Mouse (Mus musculus) CH12.LX (cell line): ENCODE results near the gene Gm12216. TPM values are rescaled to one million over a fixed set of nuclear protein-coding genes. Genes with fewer than 3 reads are reported as not detected.

Experiments
- DNase-seq: peaks from one replicate; pipeline ENCODE4 v3.0.0-alpha.2; 2013; ENCODE audit errors: extremely low read depth
- H3K27ac ChIP-seq: 2 replicates; pipeline ENCODE4 v1.5.1; 2012; ENCODE audit warnings: low read depth, mild to moderate bottlenecking, control low read depth, moderate library complexity; ENCODE audit not compliant: insufficient read depth
- H3K27me3 ChIP-seq: replicated peaks from 2 replicates; pipeline ENCODE3; 2012; ENCODE audit warnings: inconsistent platforms
- H3K36me3 ChIP-seq, 2 experiments: replicated peaks in 1 of 2; 2 replicates each; pipeline versions ENCODE3 to v1.6.1; 2012; ENCODE audit warnings: inconsistent platforms in 1 of 2, low read length in 1 of 2, mild to moderate bottlenecking in 1 of 2, mixed read lengths in 1 of 2, moderate library complexity in 1 of 2; ENCODE audit not compliant: control insufficient read depth in 1 of 2, insufficient read depth in 1 of 2
- H3K4me1 ChIP-seq, 2 experiments: 2 replicates each; pipeline ENCODE4 v1.6.1; 2012; ENCODE audit warnings: inconsistent platforms in 1 of 2, moderate library complexity in 1 of 2; ENCODE audit not compliant: insufficient read depth in 2 of 2, control insufficient read depth in 1 of 2
- H3K4me2 ChIP-seq: 2 replicates; pipeline ENCODE4 v1.6.1; 2012; ENCODE audit warnings: low read depth, mild to moderate bottlenecking, control low read depth; ENCODE audit not compliant: poor library complexity, insufficient read depth, severe bottlenecking
- H3K4me3 ChIP-seq, 3 experiments: fragments of 150-350 bp in 1 of 3; sonication (generic) in 1 of 3; replicated peaks in 1 of 3; 2 replicates each; pipeline versions ENCODE3 to v1.5.1; 2011 to 2012; ENCODE audit warnings: low read depth in 2 of 3, low read length in 2 of 3, mild to moderate bottlenecking in 2 of 3, moderate library complexity in 2 of 3, control low read depth in 1 of 3, improper control_type of control experiment in 1 of 3, inconsistent platforms in 1 of 3, mixed read lengths in 1 of 3; ENCODE audit not compliant: poor library complexity in 1 of 3
- H3K79me2 ChIP-seq: replicated peaks from 2 replicates; pipeline ENCODE4 v1.6.1; 2012; ENCODE audit warnings: mild to moderate bottlenecking, moderate library complexity; ENCODE audit not compliant: control insufficient read depth, poor library complexity, insufficient read depth, severe bottlenecking; ENCODE audit errors: extremely low read depth
- H3K9ac ChIP-seq: 2 replicates; pipeline ENCODE4 v1.6.1; 2012; ENCODE audit warnings: low read depth, mild to moderate bottlenecking, control low read depth, moderate library complexity; ENCODE audit not compliant: insufficient read depth
- H3K9me3 ChIP-seq: replicated peaks from 2 replicates; pipeline ENCODE3; 2012; ENCODE audit warnings: low read length, inconsistent platforms, mixed read lengths
- BHLHE40 ChIP-seq: IDR thresholded peaks from 2 replicates; pipeline ENCODE4 v1.6.1; 2011; ENCODE audit warnings: mild to moderate bottlenecking, low read depth, low read length, improper control_type of control experiment
- CHD1 ChIP-seq: IDR thresholded peaks from 2 replicates; pipeline ENCODE4 v1.6.1; 2012; ENCODE audit warnings: low read depth, low read length, improper control_type of control experiment, inconsistent platforms
- CHD2 ChIP-seq: IDR thresholded peaks from 2 replicates; pipeline ENCODE4 v1.6.1; 2011; ENCODE audit warnings: low read length, improper control_type of control experiment
- CTCF ChIP-seq, 2 experiments: IDR thresholded peaks in 1 of 2; conservative IDR thresholded peaks in 1 of 2; 2 replicates each; pipeline ENCODE4 v1.5.1; 2011 to 2012; ENCODE audit warnings: low read depth in 2 of 2, low read length in 2 of 2, improper control_type of control experiment in 1 of 2, inconsistent platforms in 1 of 2, mild to moderate bottlenecking in 1 of 2, moderate library complexity in 1 of 2
- E2F4 ChIP-seq: IDR thresholded peaks from 2 replicates; pipeline ENCODE4 v1.6.1; 2011; ENCODE audit warnings: low read depth, low read length, improper control_type of control experiment; ENCODE audit not compliant: insufficient replicate concordance
- ELF1 ChIP-seq: IDR thresholded peaks from 2 replicates; pipeline ENCODE4 v1.6.1; 2014; ENCODE audit warnings: low read depth, mild to moderate bottlenecking, inconsistent platforms, low read length, improper control_type of control experiment
- EP300 ChIP-seq: IDR thresholded peaks from 2 replicates; pipeline ENCODE4 v1.6.1; 2011; ENCODE audit warnings: low read length, improper control_type of control experiment
- ETS1 ChIP-seq: conservative IDR thresholded peaks from 2 replicates; pipeline ENCODE4 v1.6.1; 2012; ENCODE audit warnings: low read depth, mild to moderate bottlenecking, inconsistent platforms, low read length, improper control_type of control experiment, moderate library complexity
- HCFC1 ChIP-seq: IDR thresholded peaks from 2 replicates; pipeline ENCODE4 v1.6.1; 2012; ENCODE audit warnings: low read depth, mild to moderate bottlenecking, inconsistent platforms, low read length, improper control_type of control experiment
- IRF4 ChIP-seq: IDR thresholded peaks from 2 replicates; pipeline ENCODE4 v1.6.1; 2014; ENCODE audit warnings: low read depth, mild to moderate bottlenecking, inconsistent platforms, low read length, improper control_type of control experiment
- JUND ChIP-seq: conservative IDR thresholded peaks from 2 replicates; pipeline ENCODE4 v1.6.1; 2011; ENCODE audit warnings: low read depth, low read length, improper control_type of control experiment
- KAT2A ChIP-seq: IDR thresholded peaks from 2 replicates; pipeline ENCODE4 v1.6.1; 2012; ENCODE audit warnings: low read length, improper control_type of control experiment, inconsistent platforms; ENCODE audit not compliant: insufficient replicate concordance
- MAZ ChIP-seq: IDR thresholded peaks from 2 replicates; pipeline ENCODE4 v1.6.1; 2012; ENCODE audit warnings: low read depth, mild to moderate bottlenecking, inconsistent platforms, low read length, improper control_type of control experiment, moderate library complexity
- MEF2A ChIP-seq: IDR thresholded peaks from 2 replicates; pipeline ENCODE4 v1.6.1; 2014; ENCODE audit warnings: low read depth, mild to moderate bottlenecking, inconsistent platforms, low read length, improper control_type of control experiment, borderline replicate concordance
- MXI1 ChIP-seq: IDR thresholded peaks from 2 replicates; pipeline ENCODE4 v1.6.1; 2011; ENCODE audit warnings: mild to moderate bottlenecking, low read depth, low read length, improper control_type of control experiment
- NELFE ChIP-seq: IDR thresholded peaks from 2 replicates; pipeline ENCODE4 v1.6.1; 2011; ENCODE audit warnings: low read depth, low read length, improper control_type of control experiment
- PAX5 ChIP-seq: IDR thresholded peaks from 2 replicates; pipeline ENCODE4 v1.6.1; 2012; ENCODE audit warnings: low read length, inconsistent platforms, mixed read lengths
- POLR2A ChIP-seq: IDR thresholded peaks from 2 replicates; pipeline ENCODE4 v1.6.1; 2011; ENCODE audit warnings: low read depth, mild to moderate bottlenecking, improper control_type of control experiment, low read length
- RAD21 ChIP-seq: IDR thresholded peaks from 2 replicates; pipeline ENCODE4 v1.6.1; 2011; ENCODE audit warnings: low read depth, mild to moderate bottlenecking, low read length, improper control_type of control experiment, moderate library complexity
- SIN3A ChIP-seq: IDR thresholded peaks from 2 replicates; pipeline ENCODE4 v1.6.1; 2012; ENCODE audit warnings: low read length, improper control_type of control experiment, inconsistent platforms
- SMC3 ChIP-seq: IDR thresholded peaks from 2 replicates; pipeline ENCODE4 v1.6.1; 2011; ENCODE audit warnings: low read depth, low read length, improper control_type of control experiment
- TBP ChIP-seq: conservative IDR thresholded peaks from 2 replicates; pipeline ENCODE4 v1.6.1; 2011; ENCODE audit warnings: low read depth, low read length, improper control_type of control experiment
- ZKSCAN1 ChIP-seq: IDR thresholded peaks from 2 replicates; pipeline ENCODE4 v1.6.1; 2012; ENCODE audit warnings: low read depth, inconsistent platforms, low read length, improper control_type of control experiment, borderline replicate concordance
- ZMIZ1 ChIP-seq: IDR thresholded peaks from 2 replicates; pipeline ENCODE4 v1.6.1; 2012; ENCODE audit warnings: low read depth, mild to moderate bottlenecking, inconsistent platforms, low read length, improper control_type of control experiment
- dilution Hi-C: fragments of 300-500 bp; cut with MboI; formaldehyde crosslinking; loops from 2 replicates; pipeline ENCODE4 v1.14.3; 2020; ENCODE audit warnings: low sequenced_read_pairs; ENCODE audit not compliant: extremely low pct_unique_long_range_greater_than_20kb, extremely low pct_ligation_motif_present
- in situ Hi-C: fragments of 300-500 bp; cut with MboI; formaldehyde crosslinking; loops from 3 replicates; pipeline ENCODE4 v1.14.3; 2019; ENCODE audit warnings: low sequenced_read_pairs, low pct_ligation_motif_present, low pct_unique_long_range_greater_than_20kb, mixed read lengths
- polyA plus RNA-seq: library from polyadenylated mRNA; unstranded; fragments of >175 nt; gene quantifications from 2 replicates; pipeline ENCODE4 v1.2.1, GENCODE M21; 2012; ENCODE audit warnings: low read depth; ENCODE audit not compliant: insufficient read length
- total RNA-seq, 2 experiments: library from RNA; depleted of rRNA; stranded (reverse); fragments of 300-350 nt in 1 of 2; fragments of >200 nt in 1 of 2; gene quantifications; 2 replicates each; pipeline ENCODE4 v1.2.3; 2012 to 2014

Gm12216 gene
- total and polyA plus RNA-seq, 3 experiments = 0.56 to 2.7 (median 0.77) TPM

- TF ChIP-seq ELF1 (peak; percentile 69; the same call in 1 of the 2 replicates), SIN3A (peak; percentile 50; the same call in 1 of the 2 replicates), EP300 (no peak), CHD1 (0 out of 2 replicates have a peak, but pooled peaks have one; percentile 51), CHD2 (peak; percentile 80; the same call in 1 of the 2 replicates), BHLHE40 (peak; percentile 45), MXI1 (peak; percentile 3), ETS1 (peak; percentile 60), NELFE (peak; percentile 51), ZMIZ1 (no peak), MAZ (0 out of 2 replicates have a peak, but pooled peaks have one; percentile 51), HCFC1 (no peak; the same call in 1 of the 2 replicates), MEF2A (peak; percentile 67; the same call in 1 of the 2 replicates), PAX5 (no peak), E2F4 (no peak), TBP (peak; percentile 73), IRF4 (peak; percentile 33; the same call in 1 of the 2 replicates), KAT2A (0 out of 2 replicates have a peak, but pooled peaks have one; percentile 40), JUND (0 out of 2 replicates have a peak, but pooled peaks have one; percentile 3), POLR2A (no peak; the same call in 1 of the 2 replicates)
- TF ChIP-seq, all 38 proteins: peak for 14
- dilution Hi-C loops (no loop called here), in situ Hi-C loops (loop anchor here (5.0 kb wide), 2 partner anchors 148 to 268 kb away; no protein-coding TSS in a partner anchor)
- H3K27ac ChIP-seq = peak overlapping the region; percentile 54
- H3K4me3 ChIP-seq = peak overlapping the region; percentile 7 to 43 (median 29)
- H3K27me3 ChIP-seq = no peaks in the 10 kb centered on the region
- peak overlapping the region; percentile 76 for H3K4me2 ChIP-seq
- peak; percentile 89 for DNase-seq
- H3K79me2 ChIP-seq = no peaks in the 10 kb centered on the region
- H3K4me1 ChIP-seq = peaks cover 8 to 35% of the 10 kb centered on the region in 2 experiments
- peak overlapping the region; percentile 41 for H3K9ac ChIP-seq
- no peaks in the 10 kb centered on the region for H3K9me3 ChIP-seq
- no peaks in the 10 kb centered on the region for H3K36me3 ChIP-seq
These were observed 123.9 kb downstream of the Gm12216 start for GRCm38 (mm10) chr11:53734970-53735681.

- no peak for TF ChIP-seq ZKSCAN1
- peak; percentile 39 for TF ChIP-seq SMC3
- peak; percentile 53 for TF ChIP-seq RAD21
- TF ChIP-seq CTCF (conservative IDR thresholded peaks at IDR 0.05 in 1 of 2, IDR thresholded peaks at IDR 0.05 in 1 of 2; ENCODE audit: low read depth in 2 of 2, low read length in 2 of 2) = peak; percentile 11 to 72; a peak in 2 of 4 replicates
- H3K4me1 ChIP-seq = peaks cover 8 to 38% of the 10 kb centered on the region in 2 experiments
These were observed 124.6 kb downstream of the Gm12216 start for GRCm38 (mm10) chr11:53734431-53734830.

More at GRCm38 (mm10) chr11:53734431-53734830, 124.6 kb downstream of the Gm12216 start:
- Histone ChIP-seq H3K27ac (peak overlapping the region; percentile 54; the same call in 1 of the 2 replicates), H3K27me3 (no peaks in the 10 kb centered on the region), H3K4me3 (peak overlapping the region in 1 of 3 experiments; percentile 43), H3K36me3 (no peaks in the 10 kb centered on the region), H3K9me3 (no peaks in the 10 kb centered on the region), H3K79me2 (no peaks in the 10 kb centered on the region), H3K4me2 (peak overlapping the region; percentile 76; the same call in 1 of the 2 replicates), H3K9ac (peak overlapping the region; percentile 41; the same call in 1 of the 2 replicates)
- in situ Hi-C loops (no loop called here), dilution Hi-C loops (no loop called here)
- DNase-seq = peak; percentile 58
